Mouse (Mus musculus): Measurements from ENCODE around the gene Szrd1. TPM values are rescaled to one million over a fixed set of nuclear protein-coding genes. Genes with fewer than 3 reads are reported as not detected.

The Szrd1 gene
- polyA plus RNA-seq, 1 experiment: 54.2 TPM

DNA sequence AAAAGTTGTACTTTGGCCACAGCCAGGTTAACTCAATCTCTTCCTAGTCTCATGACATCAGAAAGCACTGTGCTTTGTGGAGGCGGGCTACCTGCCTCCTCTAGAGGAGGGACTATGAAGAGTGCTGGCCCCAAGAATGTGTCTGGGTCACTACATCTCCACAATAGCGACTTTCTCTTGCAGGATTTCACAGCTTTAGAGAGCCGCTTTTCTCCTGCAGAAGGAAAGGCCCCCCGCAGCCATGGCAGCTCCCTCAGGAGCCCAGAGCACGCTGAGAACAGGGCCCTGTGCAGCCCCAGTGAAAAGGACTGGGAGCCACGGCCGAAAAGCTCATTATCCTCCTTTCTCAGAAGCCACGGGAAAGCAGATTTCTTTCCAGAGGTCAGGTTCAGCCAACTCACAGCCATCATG lies 5.5 kb downstream of the Szrd1 start:
- Histone ChIP-seq H3K4me1 (replicated peaks; ENCODE audit: control insufficient read depth, insufficient read depth, low read length) (peaks cover 22% of the 10 kb centered on the region), H3K36me3 (ENCODE audit: control insufficient read depth, insufficient read depth, low read length) (no peaks in the 10 kb centered on the region), H3K27ac (ENCODE audit: control insufficient read depth, insufficient read depth, low read length) (no peak overlapping the region), H3K4me3 (ENCODE audit: control insufficient read depth, insufficient read depth, low read length) (no peak overlapping the region), H3K27me3 (ENCODE audit: control insufficient read depth, insufficient read depth, low read length) (no peaks in the 10 kb centered on the region)
- 85% methylated on average over 8 of the region's 8 CpGs for WGBS
- no peak for DNase-seq
- no peak for TF ChIP-seq CTCF (IDR thresholded peaks at IDR 0.05; ENCODE audit: borderline replicate concordance, control insufficient read depth, extremely low read depth, insufficient read depth, low read length, poor library complexity)
- TF ChIP-seq POLR2A (IDR thresholded peaks at IDR 0.05; ENCODE audit: control insufficient read depth, extremely low read depth, insufficient read depth, low read length, poor library complexity): no peak

GRCm38 (mm10) chr4:141133227-141133626 lies 6.3 kb downstream of the Szrd1 start:
- TF ChIP-seq POLR2A (IDR thresholded peaks at IDR 0.05; ENCODE audit: control insufficient read depth, extremely low read depth, insufficient read depth, low read length, poor library complexity) (no peak), CTCF (IDR thresholded peaks at IDR 0.05; ENCODE audit: borderline replicate concordance, control insufficient read depth, extremely low read depth, insufficient read depth, low read length, poor library complexity) (no peak)
- H3K4me1 ChIP-seq (replicated peaks; ENCODE audit: control insufficient read depth, insufficient read depth, low read length): peaks cover 19% of the 10 kb centered on the region
- DNase-seq: no peak
- 81% methylated on average over 8 of the region's 8 CpGs for WGBS
- no peak overlapping the region for H3K27ac ChIP-seq (ENCODE audit: control insufficient read depth, insufficient read depth, low read length)
- H3K27me3 ChIP-seq (ENCODE audit: control insufficient read depth, insufficient read depth, low read length): no peaks in the 10 kb centered on the region
- H3K4me3 ChIP-seq (ENCODE audit: control insufficient read depth, insufficient read depth, low read length): no peak overlapping the region
- H3K36me3 ChIP-seq (ENCODE audit: control insufficient read depth, insufficient read depth, low read length): no peaks in the 10 kb centered on the region

GRCm38 (mm10) chr4:141132191-141132590 lies 7.4 kb downstream of the Szrd1 start:
- Histone ChIP-seq H3K4me3 (ENCODE audit: control insufficient read depth, insufficient read depth, low read length) (no peak overlapping the region), H3K27ac (ENCODE audit: control insufficient read depth, insufficient read depth, low read length) (no peak overlapping the region)

DNA sequence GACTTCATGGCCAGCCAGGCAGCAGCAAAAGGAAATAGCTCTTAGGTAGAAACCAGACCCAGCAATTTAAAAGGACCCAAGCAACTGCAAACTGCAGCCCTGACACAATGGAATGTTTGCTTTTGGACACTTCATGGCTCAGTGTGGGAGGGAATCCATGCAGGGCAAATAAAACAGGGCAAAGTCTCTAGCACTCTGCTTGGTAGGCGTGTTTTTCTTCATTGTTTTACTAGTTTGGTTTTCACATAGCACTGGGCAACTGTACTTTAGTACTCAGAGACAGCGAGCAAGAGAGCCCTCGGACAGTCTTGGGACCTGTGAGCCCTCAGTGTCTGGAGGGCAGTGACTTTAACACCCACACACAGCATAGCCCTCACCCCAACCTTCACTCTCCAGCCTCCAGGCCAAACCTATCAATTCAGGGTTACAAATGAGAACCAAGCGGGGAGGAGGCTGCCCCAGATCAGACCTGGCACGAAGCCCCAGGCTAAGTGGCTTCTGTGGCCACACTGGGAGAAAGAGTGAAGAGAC lies 8.0 kb downstream of the Szrd1 start:
- WGBS: 85% methylated on average over 5 of the region's 5 CpGs
- no peak for TF ChIP-seq CTCF (IDR thresholded peaks at IDR 0.05; ENCODE audit: borderline replicate concordance, control insufficient read depth, extremely low read depth, insufficient read depth, low read length, poor library complexity)
- TF ChIP-seq POLR2A (IDR thresholded peaks at IDR 0.05; ENCODE audit: control insufficient read depth, extremely low read depth, insufficient read depth, low read length, poor library complexity): no peak
- H3K4me3 ChIP-seq (ENCODE audit: control insufficient read depth, insufficient read depth, low read length): no peak overlapping the region
- no peaks in the 10 kb centered on the region for H3K27me3 ChIP-seq (ENCODE audit: control insufficient read depth, insufficient read depth, low read length)
- H3K27ac ChIP-seq (ENCODE audit: control insufficient read depth, insufficient read depth, low read length): no peak overlapping the region
- H3K4me1 ChIP-seq (replicated peaks; ENCODE audit: control insufficient read depth, insufficient read depth, low read length): peaks cover 13% of the 10 kb centered on the region
- H3K36me3 ChIP-seq (ENCODE audit: control insufficient read depth, insufficient read depth, low read length): no peaks in the 10 kb centered on the region
- no peak for DNase-seq

More at GRCm38 (mm10) chr4:141132191-141132590, 7.4 kb downstream of the Szrd1 start:
- no peaks in the 10 kb centered on the region for H3K27me3 ChIP-seq (ENCODE audit: control insufficient read depth, insufficient read depth, low read length)
- no peak for DNase-seq
- TF ChIP-seq CTCF (IDR thresholded peaks at IDR 0.05; ENCODE audit: borderline replicate concordance, control insufficient read depth, extremely low read depth, insufficient read depth, low read length, poor library complexity): no peak
- no peak for TF ChIP-seq POLR2A (IDR thresholded peaks at IDR 0.05; ENCODE audit: control insufficient read depth, extremely low read depth, insufficient read depth, low read length, poor library complexity)
- no peaks in the 10 kb centered on the region for H3K36me3 ChIP-seq (ENCODE audit: control insufficient read depth, insufficient read depth, low read length)
- WGBS: 88% methylated on average over 8 of the region's 8 CpGs
- H3K4me1 ChIP-seq (replicated peaks; ENCODE audit: control insufficient read depth, insufficient read depth, low read length): peaks cover 16% of the 10 kb centered on the region

DNA sequence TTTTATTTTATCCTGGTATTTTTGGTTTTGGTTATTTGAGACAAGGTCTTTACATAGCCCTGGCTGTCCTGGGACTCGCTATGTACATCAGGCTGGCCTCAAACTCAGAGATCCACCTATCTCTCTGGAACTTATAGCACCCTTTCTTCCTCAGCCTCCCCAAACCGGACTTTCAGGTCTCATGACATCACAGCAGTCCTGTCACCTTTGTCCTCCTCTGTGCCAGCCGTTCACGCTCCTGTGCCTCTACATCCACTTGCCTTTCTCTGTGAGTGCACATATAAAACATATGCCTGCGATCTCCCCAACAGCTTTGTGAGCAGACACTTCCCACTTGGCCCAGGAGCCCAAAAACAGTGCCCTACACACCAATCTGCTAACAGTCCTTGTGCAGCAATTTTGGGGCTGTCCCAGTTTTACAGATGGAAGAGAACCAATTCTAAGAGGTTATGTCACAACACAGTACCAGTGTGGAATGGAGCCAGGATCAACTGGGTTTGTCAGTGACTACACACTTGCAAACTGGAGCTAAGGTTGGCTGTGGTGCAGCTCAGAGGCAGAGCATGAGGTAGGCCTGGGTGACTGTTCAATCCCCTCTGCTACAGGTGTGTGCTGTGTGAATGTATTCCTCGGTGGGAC lies 8.8 kb downstream of the Szrd1 start:
- Histone ChIP-seq H3K36me3 (ENCODE audit: control insufficient read depth, insufficient read depth, low read length) (no peaks in the 10 kb centered on the region), H3K27me3 (ENCODE audit: control insufficient read depth, insufficient read depth, low read length) (no peaks in the 10 kb centered on the region), H3K4me1 (replicated peaks; ENCODE audit: control insufficient read depth, insufficient read depth, low read length) (peaks cover 9% of the 10 kb centered on the region; the same call in 1 of the 2 replicates), H3K4me3 (ENCODE audit: control insufficient read depth, insufficient read depth, low read length) (no peak overlapping the region), H3K27ac (ENCODE audit: control insufficient read depth, insufficient read depth, low read length) (no peak overlapping the region)
- no peak for DNase-seq
- WGBS: 87% methylated on average over 6 of the region's 6 CpGs
- no peak for TF ChIP-seq CTCF (IDR thresholded peaks at IDR 0.05; ENCODE audit: borderline replicate concordance, control insufficient read depth, extremely low read depth, insufficient read depth, low read length, poor library complexity)
- TF ChIP-seq POLR2A (IDR thresholded peaks at IDR 0.05; ENCODE audit: control insufficient read depth, extremely low read depth, insufficient read depth, low read length, poor library complexity): no peak

- Histone ChIP-seq H3K4me1 (replicated peaks; ENCODE audit: control insufficient read depth, insufficient read depth, low read length) (0 out of 2 replicates have a peak, but pooled peaks cover 3% of the 10 kb centered on the region), H3K27me3 (ENCODE audit: control insufficient read depth, insufficient read depth, low read length) (no peaks in the 10 kb centered on the region), H3K27ac (ENCODE audit: control insufficient read depth, insufficient read depth, low read length) (no peak overlapping the region), H3K4me3 (ENCODE audit: control insufficient read depth, insufficient read depth, low read length) (no peak overlapping the region), H3K36me3 (ENCODE audit: control insufficient read depth, insufficient read depth, low read length) (no peaks in the 10 kb centered on the region)
- 89% methylated on average over 6 of the region's 6 CpGs for WGBS
- no peak for DNase-seq
- TF ChIP-seq POLR2A (IDR thresholded peaks at IDR 0.05; ENCODE audit: control insufficient read depth, extremely low read depth, insufficient read depth, low read length, poor library complexity) (no peak), CTCF (IDR thresholded peaks at IDR 0.05; ENCODE audit: borderline replicate concordance, control insufficient read depth, extremely low read depth, insufficient read depth, low read length, poor library complexity) (no peak)
These were observed 10.3 kb downstream of the Szrd1 start for GRCm38 (mm10) chr4:141129190-141129710.

All from thymus, adult 2 months (tissue).